Mouse (Mus musculus) urinary bladder, adult 2 months (tissue): ENCODE measurements at regions not wholly inside any gene's neighbourhood (a gene's known extent, or its start where the extent isn't known, plus 50 kb on each side); places are given as distances from the start of the nearest gene placed in this dataset.
A peak's percentile ranks its signal among the peaks of the same experiment; 100 is the strongest.

Experiments
- DNase-seq: peaks from one replicate; pipeline ENCODE4 v3.0.0; 2022; ENCODE audit warnings: low spot score

DNA sequence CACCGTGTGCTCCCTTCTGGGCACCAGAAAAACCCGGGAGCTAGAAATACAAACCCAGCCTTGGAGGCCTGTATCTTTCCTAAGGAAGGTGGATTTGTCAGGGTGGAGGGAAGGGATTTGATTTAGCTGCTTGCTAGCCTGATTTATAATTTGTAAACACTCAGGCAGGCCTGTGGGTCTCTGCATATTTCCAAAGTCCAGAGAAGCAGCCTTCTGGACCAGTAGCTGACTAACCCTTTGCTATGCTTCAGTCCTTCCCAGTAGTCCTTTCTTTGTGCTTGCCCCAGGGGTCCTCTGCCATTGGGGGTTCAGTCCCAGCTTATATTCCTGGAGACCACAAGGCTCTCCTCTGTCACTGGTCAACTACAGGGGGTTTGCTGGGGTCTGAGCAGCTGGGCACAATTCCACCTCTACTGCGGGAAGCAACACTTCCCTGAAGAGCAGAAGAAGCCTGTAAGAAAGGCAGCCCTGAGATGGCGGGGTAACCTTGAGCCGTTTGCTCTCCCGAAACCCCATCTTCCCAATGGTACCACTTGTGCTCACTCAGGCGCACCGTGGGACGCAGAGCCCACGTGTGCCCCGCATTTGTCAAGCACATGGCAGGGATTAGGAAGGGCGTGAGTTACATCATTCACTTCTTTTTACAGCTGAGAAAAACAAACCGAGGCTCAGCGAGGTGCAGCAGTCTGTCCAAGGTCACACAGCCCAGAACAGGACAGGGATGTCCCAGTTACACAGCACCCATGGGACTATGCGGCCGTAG, 85.7 kb downstream of the 1700001O22Rik start:
- DNase-seq, result peak; percentile 41

DNA sequence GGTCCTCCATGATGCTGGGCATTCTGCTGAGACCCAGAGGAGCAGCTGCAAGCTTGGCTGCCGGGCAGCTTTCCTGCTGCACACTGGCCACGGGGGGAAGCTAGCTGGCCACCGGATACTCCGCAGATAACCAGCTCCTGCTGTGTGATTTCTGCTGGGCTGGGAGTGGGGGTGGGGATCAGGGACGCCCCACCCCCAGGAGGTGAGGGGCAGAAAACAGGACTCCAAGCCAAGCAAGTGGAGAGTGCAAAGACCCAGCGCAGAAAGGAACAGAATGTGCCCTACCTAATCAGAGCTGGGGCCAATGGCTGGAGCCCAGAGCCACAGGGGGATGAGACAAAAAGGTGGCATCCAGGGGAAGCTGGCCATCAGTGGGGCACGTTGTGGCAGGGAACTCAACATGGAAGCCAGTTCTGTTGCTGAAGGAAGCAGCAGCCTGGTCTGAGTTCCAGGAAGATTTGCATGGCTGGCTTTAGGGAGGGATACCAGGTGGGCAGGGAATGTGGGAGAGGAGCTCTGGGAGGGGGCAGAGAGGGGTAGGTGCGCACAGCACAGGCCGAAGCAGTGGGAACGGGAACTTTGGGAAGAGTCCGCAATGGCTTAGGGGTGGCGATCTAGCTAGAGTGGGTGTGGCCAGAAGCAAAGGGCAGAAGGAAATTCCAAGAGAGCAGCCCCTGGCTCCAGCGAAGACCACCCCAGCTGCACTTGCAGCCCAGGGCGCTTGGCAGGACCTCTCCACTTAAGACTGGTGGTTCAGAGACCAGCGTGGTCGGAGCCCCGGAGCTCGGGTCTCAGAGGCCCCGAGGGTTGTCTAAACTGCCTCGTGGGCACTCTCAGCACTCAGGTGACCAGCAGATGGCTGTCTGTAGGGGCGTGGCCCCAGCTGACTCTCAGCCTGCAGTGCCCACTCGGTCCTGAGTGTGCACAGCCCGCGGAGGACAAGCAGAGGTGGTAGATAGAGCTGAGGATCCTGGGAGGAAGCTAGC, 86.6 kb downstream of the 1700001O22Rik start:
- DNase-seq, result peak; percentile 56

DNA sequence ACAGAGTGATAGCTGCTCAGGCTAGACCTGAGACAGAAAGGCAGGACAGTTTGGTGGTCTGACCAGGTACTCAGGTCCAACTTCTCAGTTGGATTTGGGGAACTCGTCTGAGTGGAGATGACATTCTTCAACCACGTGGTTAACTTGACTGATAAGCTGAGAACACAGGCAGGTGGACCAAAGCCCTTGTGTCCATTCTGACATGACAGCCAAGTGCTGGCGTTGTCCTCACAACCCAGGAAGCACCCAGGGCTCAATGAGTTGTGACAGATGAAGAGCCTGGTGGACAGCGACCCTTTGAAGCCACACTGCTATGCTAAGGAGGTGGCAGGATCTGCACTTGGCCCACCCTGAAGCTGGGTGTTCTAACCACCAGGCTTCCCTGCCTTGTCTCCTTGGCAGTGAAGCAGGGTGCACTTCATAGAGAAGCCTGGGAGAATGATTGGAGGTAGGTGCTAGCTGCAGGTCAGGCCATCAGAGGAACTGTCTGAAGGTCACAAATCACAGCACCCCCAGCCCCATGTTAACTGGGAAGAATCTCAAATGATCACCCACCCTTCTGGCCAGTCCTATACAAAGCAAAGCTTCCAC, 87.6 kb downstream of the 1700001O22Rik start:
- peak; percentile 20 for DNase-seq

DNA sequence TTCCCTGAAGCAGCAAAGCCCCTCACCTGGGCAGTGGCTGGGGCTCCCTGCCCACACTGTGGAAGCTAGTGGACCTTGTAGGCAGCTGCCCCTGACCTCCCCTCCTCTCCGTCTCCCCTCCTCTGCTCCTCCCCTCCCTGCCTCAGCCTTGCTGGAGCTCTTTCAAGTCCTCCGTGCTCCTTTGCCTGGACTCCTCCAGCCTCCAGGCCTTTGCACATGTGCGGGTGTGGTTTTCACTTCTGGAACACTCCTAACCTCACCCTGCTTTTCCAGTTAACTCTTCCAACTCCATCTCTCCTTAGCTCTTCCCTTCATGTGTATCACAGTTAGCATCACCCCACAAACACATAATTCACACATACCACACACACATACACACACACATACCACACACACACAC, 89.9 kb downstream of the 1700001O22Rik start:
- peak; percentile 28 for DNase-seq

DNA sequence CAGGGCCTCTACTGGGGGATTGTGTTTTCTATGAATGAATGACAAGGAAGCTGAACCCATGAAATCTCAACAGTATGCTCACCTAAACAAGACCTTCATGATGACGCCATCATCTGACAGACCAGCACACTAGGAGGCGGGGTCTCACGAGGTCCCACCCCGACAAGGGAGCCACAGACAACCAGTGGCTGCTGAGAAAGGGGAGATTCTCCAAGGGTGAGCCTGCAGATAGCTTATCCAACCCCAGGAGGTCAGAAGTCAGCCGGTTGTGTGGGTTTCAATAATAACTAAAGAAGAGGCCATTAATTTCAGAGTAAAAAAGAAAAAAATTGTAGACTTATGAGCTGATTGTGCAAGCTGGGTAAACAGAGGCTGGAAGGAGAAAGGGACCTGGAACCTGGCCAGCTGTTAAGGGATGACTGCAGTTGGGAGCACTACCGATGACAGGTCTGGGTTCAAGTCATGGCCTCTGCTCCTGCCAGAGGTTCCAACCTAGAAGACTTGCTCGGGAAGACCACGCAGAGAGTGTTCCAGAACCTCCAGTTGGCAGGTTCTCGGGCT, 90.5 kb downstream of the 1700001O22Rik start:
- DNase-seq, result peak; percentile 21

DNA sequence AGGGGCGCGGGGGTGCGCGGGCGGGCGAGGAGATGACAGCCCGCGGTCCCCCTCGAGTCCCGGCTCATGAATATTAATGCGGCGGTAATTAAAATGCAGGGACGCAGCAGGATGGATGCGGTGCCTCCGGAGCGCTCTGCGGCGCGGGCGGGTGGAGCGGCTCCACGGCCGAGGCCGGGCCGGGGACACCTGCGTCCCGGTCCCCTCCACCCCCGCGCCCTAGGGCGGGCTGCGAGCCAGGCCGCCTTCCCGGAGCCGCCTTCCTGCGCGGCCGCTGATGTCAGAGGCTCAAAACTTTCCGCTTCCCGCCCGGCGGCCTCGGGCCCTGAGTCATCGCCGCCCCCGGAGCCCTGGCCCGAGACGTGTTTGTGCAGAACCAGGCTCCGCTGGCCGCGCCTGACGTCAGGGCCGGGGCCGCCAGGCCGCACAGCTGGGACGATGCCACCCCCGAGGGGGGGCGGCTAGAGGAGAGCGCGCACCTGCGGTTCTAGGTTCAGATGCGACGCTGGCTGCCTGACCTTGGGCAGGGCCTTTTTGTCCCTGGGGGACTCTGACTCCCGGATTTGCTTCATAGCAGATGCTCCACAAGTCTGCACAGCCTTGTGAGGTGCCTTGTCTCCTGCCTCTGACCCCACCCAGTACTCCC, 91.5 kb downstream of the 1700001O22Rik start:
- DNase-seq, result peak; percentile 91

DNA sequence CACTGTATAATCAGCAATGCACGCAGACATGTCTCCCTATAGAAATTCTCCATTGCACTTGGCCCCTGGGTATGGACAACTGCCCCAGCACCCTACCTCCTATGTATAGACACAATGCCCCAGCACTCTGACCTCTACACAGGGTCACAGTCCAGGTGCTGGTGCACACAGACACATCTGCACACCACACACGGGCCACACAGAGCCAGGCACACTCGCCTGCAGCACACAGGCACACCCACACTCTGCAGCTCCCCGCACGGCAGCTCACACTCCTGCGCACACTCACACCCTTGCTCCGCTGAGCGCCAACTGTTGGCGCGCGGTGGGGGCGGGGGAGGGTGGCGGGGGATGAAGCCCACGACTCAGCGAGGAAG, 92.0 kb downstream of the 1700001O22Rik start:
- DNase-seq, result no peak

DNA sequence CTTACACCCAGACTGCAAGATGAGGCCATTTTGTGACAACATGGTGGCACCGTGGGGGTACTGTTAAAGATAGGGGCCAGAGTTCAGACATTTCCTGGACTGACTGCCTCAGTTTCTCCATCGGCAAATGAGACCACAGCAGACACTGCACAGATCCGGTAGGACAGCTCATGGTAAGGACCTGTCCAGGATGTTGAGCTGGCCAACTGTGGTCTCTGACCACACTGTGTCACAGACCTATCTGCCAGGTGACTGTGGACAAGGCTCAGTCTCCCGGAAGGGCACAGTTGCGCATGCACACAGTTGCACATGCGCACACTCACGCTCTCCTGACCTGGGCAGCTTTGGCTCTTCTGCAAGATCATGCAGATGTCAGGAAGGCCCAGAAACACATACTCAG, 92.6 kb downstream of the 1700001O22Rik start:
- no peak for DNase-seq

DNA sequence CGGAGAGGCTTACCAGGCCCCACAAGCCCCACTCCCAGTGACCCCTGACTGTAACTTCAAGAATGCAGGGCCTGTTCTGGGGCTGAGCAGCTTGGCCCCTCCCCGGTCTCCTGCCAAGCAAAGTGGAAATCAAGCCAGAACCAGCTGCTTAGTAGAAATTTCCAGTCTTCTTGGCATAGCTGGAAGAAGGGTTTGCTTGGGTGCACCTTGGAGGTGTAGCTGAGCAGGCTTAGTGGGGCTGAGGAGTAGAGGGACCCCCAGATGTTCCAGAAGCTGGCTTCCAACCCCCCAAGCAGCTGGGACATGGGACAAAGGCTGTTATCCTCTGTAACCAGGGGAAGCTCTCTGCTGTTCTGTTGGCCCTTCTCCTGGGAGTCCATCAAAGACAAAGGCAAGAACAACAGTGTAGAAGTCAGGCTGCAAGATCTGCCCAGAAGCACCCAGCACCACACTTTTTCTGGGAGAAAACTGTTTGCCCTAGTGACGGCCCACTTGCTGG, 94.0 kb downstream of the 1700001O22Rik start:
- DNase-seq, result no peak

DNA sequence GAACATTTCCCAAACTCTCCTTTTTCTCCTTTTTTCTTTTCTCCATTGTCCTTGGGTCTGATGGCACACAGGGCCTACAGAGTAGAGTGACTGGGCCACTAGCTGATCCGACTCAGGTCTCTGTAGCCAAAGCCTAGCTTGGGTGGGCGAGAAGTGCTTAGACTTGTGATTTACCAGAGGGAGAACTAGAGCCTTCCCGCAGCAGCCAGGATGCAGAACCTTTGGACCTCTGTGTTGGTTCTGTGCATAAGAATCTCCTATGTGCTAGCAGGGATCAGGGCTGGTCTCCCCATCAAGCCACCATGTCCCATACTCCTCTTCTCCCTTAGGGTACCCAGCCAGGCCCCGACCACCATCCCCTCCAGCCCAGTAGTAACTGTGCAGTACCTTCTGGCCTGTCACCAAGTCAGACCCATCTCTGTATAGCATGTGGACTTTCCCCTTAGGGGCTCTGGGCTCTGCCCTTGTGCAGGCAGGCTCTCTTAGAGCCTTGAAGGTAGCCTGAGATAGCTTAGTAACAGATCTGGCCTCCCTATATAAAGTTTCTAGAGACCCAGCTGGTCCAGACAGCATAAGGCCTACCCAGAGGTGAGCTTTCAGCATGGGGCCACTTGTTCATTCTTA, 94.6 kb downstream of the 1700001O22Rik start:
- DNase-seq, result no peak

DNA sequence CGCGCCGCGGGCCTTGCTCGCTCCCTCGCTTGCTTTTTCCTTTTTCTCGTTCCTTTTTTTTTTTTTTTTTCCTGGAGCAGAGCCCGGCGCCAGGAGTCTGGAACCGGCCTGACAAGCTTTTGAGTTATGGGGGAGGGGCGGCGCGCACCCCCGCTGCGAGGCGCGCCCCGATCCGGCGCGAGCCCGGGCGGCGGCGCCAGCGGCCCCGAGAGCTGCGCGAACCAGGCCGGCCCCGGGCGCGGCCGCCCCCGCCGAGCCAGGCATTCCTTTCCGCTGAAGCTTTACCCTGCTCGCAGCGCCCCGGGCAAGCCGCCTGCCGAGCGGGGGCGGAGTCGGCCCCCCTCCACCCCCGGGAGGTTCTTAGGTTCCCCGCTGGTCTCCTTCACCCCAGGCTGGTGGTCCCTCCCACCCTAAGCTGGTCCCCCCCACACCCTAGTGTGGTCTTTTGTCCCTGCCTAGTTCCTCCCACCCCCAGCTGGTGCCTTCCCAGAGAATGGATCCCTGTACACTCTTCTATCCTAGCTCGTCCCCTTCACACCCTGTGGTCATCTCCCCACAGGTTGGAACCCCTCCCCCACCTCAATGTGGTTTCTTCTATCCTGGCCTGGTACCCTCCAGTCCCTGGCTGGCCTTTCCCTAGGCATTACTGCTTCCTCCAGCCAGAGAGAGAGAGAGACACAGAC, 95.3 kb downstream of the 1700001O22Rik start:
- peak; percentile 82 for DNase-seq

DNA sequence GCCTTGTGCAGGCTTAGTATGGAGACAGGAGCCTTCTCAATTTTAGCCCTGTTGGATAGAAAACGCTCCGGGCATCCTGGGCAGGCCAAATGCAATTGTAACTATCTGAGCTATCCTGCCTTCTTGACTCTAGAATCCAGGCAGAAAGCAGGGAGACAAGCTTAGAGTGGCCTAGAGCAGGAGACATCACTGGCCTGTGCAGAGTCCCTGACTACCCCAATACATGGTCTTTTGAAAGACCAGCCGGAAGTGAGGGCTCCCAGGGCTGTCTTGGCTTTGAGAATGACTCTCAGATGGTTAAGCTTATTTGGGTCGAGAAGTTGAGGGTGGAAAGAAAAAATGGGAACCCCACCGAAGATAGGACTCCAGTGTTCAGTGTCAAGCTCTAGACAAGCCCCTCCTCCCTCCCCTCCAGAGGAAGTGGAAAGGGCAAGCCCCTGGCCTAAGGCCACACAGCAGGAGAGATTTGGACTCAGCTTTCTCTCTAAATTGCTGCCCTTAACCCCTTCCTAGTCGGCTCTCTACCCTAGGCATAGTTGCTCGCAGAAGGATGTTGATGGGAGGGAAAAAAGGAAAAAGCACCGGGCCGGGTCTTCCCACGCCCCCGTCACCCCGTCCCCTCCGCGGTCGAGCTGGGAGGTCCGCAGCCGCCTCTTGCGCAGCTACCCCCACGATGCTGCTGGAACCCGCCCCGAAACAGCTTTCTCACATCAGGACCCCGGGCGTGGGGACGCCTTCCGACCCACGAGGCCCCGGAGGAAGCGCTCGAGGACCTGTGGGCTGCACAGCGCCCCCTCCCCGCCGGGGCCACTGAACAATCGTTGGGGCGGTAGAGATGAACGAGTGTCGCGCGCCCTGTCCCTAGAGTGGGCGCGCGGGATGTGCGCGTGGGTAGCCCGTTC, 96.1 kb downstream of the 1700001O22Rik start:
- no peak for DNase-seq

DNA sequence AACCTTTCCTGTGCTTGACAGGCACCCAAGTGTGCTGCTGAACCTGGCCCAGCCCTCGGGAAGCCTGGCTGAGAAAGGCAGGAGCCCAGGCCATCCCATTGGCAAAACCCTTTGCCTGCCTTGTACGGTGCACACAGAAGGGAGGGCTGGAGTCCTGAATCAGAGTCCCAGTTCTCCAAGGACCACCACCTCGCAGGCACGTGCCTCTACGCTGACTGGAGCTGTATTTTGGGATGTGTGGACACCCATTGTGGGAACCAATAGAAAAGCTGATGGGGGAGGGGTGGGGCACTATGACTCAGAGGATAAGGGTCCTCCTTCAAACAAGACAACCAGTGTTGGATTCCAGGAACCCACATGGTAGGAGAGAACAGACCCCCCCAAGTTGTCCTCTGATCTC, 97.4 kb downstream of the 1700001O22Rik start:
- no peak for DNase-seq

DNA sequence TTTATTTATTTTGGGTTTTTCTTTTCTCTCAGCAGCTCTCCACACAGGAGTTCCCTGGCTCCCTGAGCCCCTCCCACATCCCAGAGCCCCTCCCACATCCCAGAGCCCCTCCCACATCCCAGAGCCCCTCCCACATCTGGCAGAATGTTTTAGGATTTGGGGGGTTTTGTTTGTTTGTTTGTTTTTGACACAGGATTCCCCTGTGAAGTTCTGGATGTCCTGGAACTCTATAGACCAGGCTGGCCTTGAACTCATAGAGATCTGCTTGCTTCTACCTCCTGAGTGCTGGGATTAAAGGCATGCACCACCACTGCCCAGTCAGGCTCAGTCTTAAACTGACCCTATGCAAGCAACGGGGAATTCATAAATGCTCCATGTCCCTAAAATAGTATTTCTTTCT, 100.2 kb downstream of the 1700001O22Rik start:
- no peak for DNase-seq

DNA sequence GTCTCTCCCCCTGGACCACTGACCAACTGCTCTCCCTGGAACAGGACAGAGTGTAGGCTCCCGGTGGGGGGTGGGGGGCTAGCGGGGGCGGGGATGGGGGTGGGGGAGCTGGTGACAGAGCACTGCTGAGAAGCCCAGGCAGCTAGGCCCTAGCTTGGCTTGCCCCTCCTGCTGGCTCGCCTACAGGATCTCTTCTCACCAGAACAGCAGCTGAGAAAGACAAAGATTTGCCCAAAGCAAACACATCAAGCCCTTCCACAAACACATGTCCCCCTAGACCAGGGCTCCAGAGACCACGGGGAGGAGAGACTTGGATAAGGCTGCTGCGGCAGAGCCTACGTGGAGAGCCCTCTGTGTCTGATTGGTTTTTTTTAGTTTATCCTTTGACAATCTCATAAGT, 100.8 kb downstream of the 1700001O22Rik start:
- no peak for DNase-seq

DNA sequence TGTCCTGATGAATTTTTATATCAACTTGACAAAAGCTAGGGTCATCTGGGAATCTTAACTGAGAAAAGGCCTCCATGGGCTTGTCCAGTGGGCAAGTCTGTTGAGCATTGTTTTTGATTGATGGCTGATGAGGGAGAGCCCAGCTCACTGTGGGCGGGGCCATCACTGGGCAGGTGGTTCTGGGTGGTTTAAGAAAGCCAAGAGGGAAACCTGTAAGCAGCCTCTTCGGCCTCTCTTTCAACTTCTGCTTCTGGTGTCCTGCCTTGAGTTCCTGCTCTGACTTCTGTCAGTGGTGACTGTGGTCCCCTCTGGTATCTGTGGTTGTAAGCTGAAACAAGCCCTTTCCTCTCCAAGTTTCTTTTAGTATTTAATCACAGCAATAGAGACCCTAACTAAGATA, 102.6 kb downstream of the 1700001O22Rik start:
- no peak for DNase-seq

DNA sequence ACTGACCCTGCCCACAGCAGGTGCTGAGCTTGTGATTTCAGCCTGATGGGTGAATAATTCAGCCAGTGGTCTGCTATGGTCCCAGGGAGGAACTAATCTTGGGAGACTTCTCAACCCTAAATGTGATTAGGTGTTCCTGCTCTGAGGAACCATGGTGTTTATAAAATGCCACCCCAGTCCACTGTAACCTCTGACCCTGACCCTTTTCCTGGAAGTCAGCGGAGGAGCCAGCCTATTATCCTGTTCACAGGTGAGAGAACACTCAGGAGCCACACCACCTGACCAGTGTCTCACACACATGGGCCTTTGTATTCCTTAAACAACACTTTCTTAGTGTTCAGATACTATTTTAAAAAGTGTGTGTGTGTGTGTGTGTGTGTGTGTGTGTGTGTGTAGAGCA, 103.0 kb downstream of the 1700001O22Rik start:
- DNase-seq, result no peak

DNA sequence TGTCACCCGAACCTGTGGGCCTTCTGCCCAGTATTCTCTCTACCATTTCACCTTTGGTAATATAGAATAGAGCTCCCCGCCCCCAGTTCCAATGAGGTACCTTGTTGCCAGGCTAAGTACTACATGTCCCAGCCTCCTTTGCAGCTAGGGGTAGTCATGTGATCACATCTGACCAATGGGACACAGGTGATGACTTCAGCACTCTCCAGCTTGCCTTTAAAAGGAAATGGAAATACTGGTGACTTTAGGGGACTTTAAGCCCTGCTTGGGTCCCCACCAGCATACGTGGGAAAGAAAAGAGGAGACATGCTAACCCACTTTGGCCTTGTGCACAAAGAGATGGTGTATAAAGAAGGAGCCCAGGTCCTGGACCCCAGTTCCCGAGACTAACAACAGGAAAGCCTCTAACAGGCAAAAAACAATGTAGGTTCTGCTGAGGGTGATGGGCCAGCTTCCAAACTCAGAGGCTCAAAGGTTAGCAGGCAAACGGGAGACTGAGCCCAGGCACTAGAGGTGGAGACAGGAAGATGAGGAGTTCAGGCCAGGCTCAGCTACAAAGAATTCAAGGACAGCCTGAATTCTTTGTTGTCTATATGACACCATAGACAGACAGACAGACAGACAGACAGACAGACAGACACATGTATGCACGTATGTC, 103.5 kb downstream of the 1700001O22Rik start:
- peak; percentile 31 for DNase-seq
